Mouse (Mus musculus): ENCODE results near the gene Tmem189. TPM values are rescaled to one million over a fixed set of nuclear protein-coding genes. Genes with fewer than 3 reads are reported as not detected.

Gene Tmem189
- polyA plus RNA-seq, 1 experiment = 113 TPM

GRCm38 (mm10) chr2:167611287-167611686 is 78.3 kb downstream of the Tmem189 start:
- Histone ChIP-seq H3K4me3 (replicated peaks; ENCODE audit: insufficient read depth, low read depth, low read length) (no peak overlapping the region), H3K27me3 (ENCODE audit: control insufficient read depth, insufficient read depth, low read length) (no peaks in the 10 kb centered on the region), H3K4me1 (ENCODE audit: control insufficient read depth, insufficient read depth, low read length) (no peaks in the 10 kb centered on the region), H3K27ac (ENCODE audit: insufficient read depth, low read length) (no peak overlapping the region)
- 89% methylated on average over 10 of the region's 10 CpGs for WGBS
- no peak for DNase-seq
- TF ChIP-seq CTCF (IDR thresholded peaks at IDR 0.05; ENCODE audit: borderline replicate concordance, insufficient read depth, low read depth, low read length) (peak; percentile 16; the same call in 1 of the 2 replicates), POLR2A (IDR thresholded peaks at IDR 0.05; ENCODE audit: borderline replicate concordance, insufficient read depth, low read length) (no peak)

- Histone ChIP-seq H3K4me1 (ENCODE audit: control insufficient read depth, insufficient read depth, low read length) (no peaks in the 10 kb centered on the region), H3K27me3 (ENCODE audit: control insufficient read depth, insufficient read depth, low read length) (no peaks in the 10 kb centered on the region), H3K4me3 (replicated peaks; ENCODE audit: insufficient read depth, low read depth, low read length) (no peak overlapping the region), H3K27ac (ENCODE audit: insufficient read depth, low read length) (no peak overlapping the region)
- WGBS = 80% methylated on average over 4 of the region's 4 CpGs
- TF ChIP-seq CTCF (IDR thresholded peaks at IDR 0.05; ENCODE audit: borderline replicate concordance, insufficient read depth, low read depth, low read length) = no peak
- no peak for TF ChIP-seq POLR2A (IDR thresholded peaks at IDR 0.05; ENCODE audit: borderline replicate concordance, insufficient read depth, low read length)
- no peak for DNase-seq
These were observed 82.9 kb downstream of the Tmem189 start for GRCm38 (mm10) chr2:167606745-167607123.

- no peaks in the 10 kb centered on the region for H3K27me3 ChIP-seq (ENCODE audit: control insufficient read depth, insufficient read depth, low read length)
- H3K4me3 ChIP-seq (replicated peaks; ENCODE audit: insufficient read depth, low read depth, low read length) = no peak overlapping the region
- H3K4me1 ChIP-seq (ENCODE audit: control insufficient read depth, insufficient read depth, low read length) = no peaks in the 10 kb centered on the region
- DNase-seq = no peak
- no peak overlapping the region for H3K27ac ChIP-seq (ENCODE audit: insufficient read depth, low read length)
- no peak for TF ChIP-seq POLR2A (IDR thresholded peaks at IDR 0.05; ENCODE audit: borderline replicate concordance, insufficient read depth, low read length)
- no peak for TF ChIP-seq CTCF (IDR thresholded peaks at IDR 0.05; ENCODE audit: borderline replicate concordance, insufficient read depth, low read depth, low read length)
- WGBS = 71% methylated on average over 17 of the region's 17 CpGs
These were observed 83.5 kb downstream of the Tmem189 start for GRCm38 (mm10) chr2:167605817-167606744.

DNA sequence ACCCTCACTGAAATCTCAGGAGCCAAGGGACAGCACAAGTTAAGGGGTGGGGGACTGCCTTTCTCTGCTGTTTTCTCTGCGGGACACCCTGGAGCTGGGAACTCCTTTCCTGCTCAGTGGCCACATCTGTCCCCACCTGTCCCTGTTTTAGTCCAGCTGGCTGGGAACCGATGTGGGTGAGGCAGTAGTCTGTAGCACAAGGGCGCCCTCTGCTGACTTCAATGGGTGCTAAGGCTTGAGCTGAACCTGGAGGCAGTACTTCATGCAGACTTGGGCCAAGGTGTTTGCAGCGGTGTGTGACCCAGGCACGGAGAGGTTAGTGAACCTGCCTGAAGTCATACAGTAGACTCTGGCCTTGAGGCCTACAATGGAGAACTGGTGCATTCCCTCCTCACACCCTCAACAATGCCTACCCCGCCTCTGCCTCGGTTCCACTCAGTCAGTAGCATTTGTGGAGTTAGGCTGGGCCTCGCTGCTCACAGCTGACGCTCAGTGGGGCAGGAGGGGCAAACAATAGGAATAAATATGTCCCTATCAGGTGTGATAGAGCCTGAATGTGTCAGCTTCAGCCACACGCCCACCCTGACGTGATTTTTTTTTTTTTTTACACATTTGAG is 84.3 kb downstream of the Tmem189 start:
- Histone ChIP-seq H3K4me1 (ENCODE audit: control insufficient read depth, insufficient read depth, low read length) (no peaks in the 10 kb centered on the region), H3K27me3 (ENCODE audit: control insufficient read depth, insufficient read depth, low read length) (no peaks in the 10 kb centered on the region), H3K27ac (ENCODE audit: insufficient read depth, low read length) (no peak overlapping the region), H3K4me3 (replicated peaks; ENCODE audit: insufficient read depth, low read depth, low read length) (no peak overlapping the region)
- 35% methylated on average over 11 of the region's 11 CpGs for WGBS
- TF ChIP-seq POLR2A (IDR thresholded peaks at IDR 0.05; ENCODE audit: borderline replicate concordance, insufficient read depth, low read length) (no peak), CTCF (IDR thresholded peaks at IDR 0.05; ENCODE audit: borderline replicate concordance, insufficient read depth, low read depth, low read length) (peak; percentile 96)
- peak; percentile 68 to 77 for DNase-seq

DNA sequence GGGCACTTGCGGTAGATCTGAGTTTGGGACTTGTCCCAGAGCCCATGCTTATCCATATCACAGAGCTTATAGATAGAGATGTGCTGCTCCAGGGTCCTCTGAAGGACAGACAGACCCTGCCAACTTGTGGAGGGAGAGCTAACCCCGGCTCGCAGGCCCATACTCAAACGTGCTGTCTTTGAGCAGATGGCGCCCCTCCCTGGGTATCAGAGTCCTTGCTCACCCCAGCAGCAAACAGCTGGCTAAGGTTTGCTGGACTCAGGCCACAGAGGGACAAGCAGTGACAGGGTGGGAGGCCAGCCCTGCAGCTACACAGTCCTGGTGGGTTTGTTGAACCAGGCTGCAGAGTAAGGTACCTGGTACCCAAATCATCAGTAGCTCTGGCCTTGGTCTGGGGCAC is 86.6 kb downstream of the Tmem189 start:
- WGBS = 55% methylated on average over 5 of the region's 5 CpGs
- no peak overlapping the region for H3K4me3 ChIP-seq (replicated peaks; ENCODE audit: insufficient read depth, low read depth, low read length)
- H3K27ac ChIP-seq (ENCODE audit: insufficient read depth, low read length) = no peak overlapping the region
- no peak for DNase-seq
- TF ChIP-seq CTCF (IDR thresholded peaks at IDR 0.05; ENCODE audit: borderline replicate concordance, insufficient read depth, low read depth, low read length) (no peak), POLR2A (IDR thresholded peaks at IDR 0.05; ENCODE audit: borderline replicate concordance, insufficient read depth, low read length) (no peak)
- H3K4me1 ChIP-seq (ENCODE audit: control insufficient read depth, insufficient read depth, low read length) = no peaks in the 10 kb centered on the region
- H3K27me3 ChIP-seq (ENCODE audit: control insufficient read depth, insufficient read depth, low read length) = no peaks in the 10 kb centered on the region

DNA sequence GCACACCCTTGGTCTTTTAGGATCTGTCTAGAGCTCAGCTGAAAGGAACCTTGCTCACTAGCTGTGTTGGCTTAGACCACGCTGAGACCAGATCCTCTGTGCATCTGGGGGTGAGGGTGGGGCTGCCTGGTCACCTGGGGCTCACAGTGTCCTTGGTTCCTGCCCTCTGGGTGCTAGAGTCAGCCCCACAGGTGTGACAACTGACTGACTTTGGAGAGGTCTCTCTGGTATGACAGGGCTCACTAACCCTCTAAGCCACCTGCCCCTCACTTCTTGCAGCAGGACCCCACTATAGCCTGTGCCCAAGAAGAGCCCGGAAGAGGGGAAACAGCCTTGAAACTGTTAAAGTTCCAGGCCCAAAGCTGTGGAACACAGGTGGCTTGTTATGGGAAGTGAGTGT is 87.3 kb downstream of the Tmem189 start:
- H3K4me1 ChIP-seq (ENCODE audit: control insufficient read depth, insufficient read depth, low read length) = no peaks in the 10 kb centered on the region
- no peak for DNase-seq
- no peak for TF ChIP-seq CTCF (IDR thresholded peaks at IDR 0.05; ENCODE audit: borderline replicate concordance, insufficient read depth, low read depth, low read length)
- TF ChIP-seq POLR2A (IDR thresholded peaks at IDR 0.05; ENCODE audit: borderline replicate concordance, insufficient read depth, low read length) = no peak
- no peaks in the 10 kb centered on the region for H3K27me3 ChIP-seq (ENCODE audit: control insufficient read depth, insufficient read depth, low read length)
- 89% methylated on average over 2 of the region's 2 CpGs for WGBS
- no peak overlapping the region for H3K4me3 ChIP-seq (replicated peaks; ENCODE audit: insufficient read depth, low read depth, low read length)
- H3K27ac ChIP-seq (ENCODE audit: insufficient read depth, low read length) = no peak overlapping the region

GRCm38 (mm10) chr2:167600481-167600995 is 89.1 kb downstream of the Tmem189 start:
- Histone ChIP-seq H3K27me3 (ENCODE audit: control insufficient read depth, insufficient read depth, low read length) (no peaks in the 10 kb centered on the region), H3K27ac (ENCODE audit: insufficient read depth, low read length) (no peak overlapping the region), H3K4me1 (ENCODE audit: control insufficient read depth, insufficient read depth, low read length) (no peaks in the 10 kb centered on the region), H3K4me3 (replicated peaks; ENCODE audit: insufficient read depth, low read depth, low read length) (no peak overlapping the region)
- DNase-seq = no peak
- 59% methylated on average over 8 of the region's 8 CpGs for WGBS
- TF ChIP-seq POLR2A (IDR thresholded peaks at IDR 0.05; ENCODE audit: borderline replicate concordance, insufficient read depth, low read length) = no peak
- no peak for TF ChIP-seq CTCF (IDR thresholded peaks at IDR 0.05; ENCODE audit: borderline replicate concordance, insufficient read depth, low read depth, low read length)

Data from cerebellum, adult 2 months (tissue).